Mouse (Mus musculus): ENCODE results near the gene Stard13. TPM values are rescaled to one million over a fixed set of nuclear protein-coding genes. Genes with fewer than 3 reads are reported as not detected.

Gene Stard13
- polyA plus RNA-seq (2014; fragmentation: Illumina TruSeq; extraction: RNeasy Lipid Tissue Mini Kit (QIAGEN cat#74804); ENCODE audit: low read depth, low replicate concordance), result 6.3 TPM

GRCm38 (mm10) chr5:151233400-151234031 is at the start of gene Stard13:
Stard13 (minus strand) TSS chr5:151233836.

Other genes starting within 250 kb of the Stard13 start
- gene Gm42906, start 194.3 kb upstream of the Stard13 start, polyA plus RNA-seq (2014; fragmentation: Illumina TruSeq; extraction: RNeasy Lipid Tissue Mini Kit (QIAGEN cat#74804); ENCODE audit: low read depth, low replicate concordance), result not detected

All from kidney, adult 10 weeks (tissue).